Mouse (Mus musculus) CH12.LX (cell line): Measurements from ENCODE around the gene Klf14. TPM values are rescaled to one million over a fixed set of nuclear protein-coding genes. Genes with fewer than 3 reads are reported as not detected.
A peak's percentile ranks its signal among the peaks of the same experiment; 100 is the strongest.

Experiments used
- DNase-seq: peaks from one replicate; pipeline ENCODE4 v3.0.0-alpha.2; 2013; ENCODE audit errors: extremely low read depth
- H3K27ac ChIP-seq: 2 replicates; pipeline ENCODE4 v1.5.1; 2012; ENCODE audit warnings: low read depth, mild to moderate bottlenecking, control low read depth, moderate library complexity; ENCODE audit not compliant: insufficient read depth
- H3K27me3 ChIP-seq: replicated peaks from 2 replicates; pipeline ENCODE3; 2012; ENCODE audit warnings: inconsistent platforms
- H3K36me3 ChIP-seq, 2 experiments: replicated peaks in 1 of 2; 2 replicates each; pipeline versions ENCODE3 to v1.6.1; 2012; ENCODE audit warnings: inconsistent platforms in 1 of 2, low read length in 1 of 2, mild to moderate bottlenecking in 1 of 2, mixed read lengths in 1 of 2, moderate library complexity in 1 of 2; ENCODE audit not compliant: control insufficient read depth in 1 of 2, insufficient read depth in 1 of 2
- H3K4me1 ChIP-seq, 2 experiments: 2 replicates each; pipeline ENCODE4 v1.6.1; 2012; ENCODE audit warnings: inconsistent platforms in 1 of 2, moderate library complexity in 1 of 2; ENCODE audit not compliant: insufficient read depth in 2 of 2, control insufficient read depth in 1 of 2
- H3K4me2 ChIP-seq: 2 replicates; pipeline ENCODE4 v1.6.1; 2012; ENCODE audit warnings: low read depth, mild to moderate bottlenecking, control low read depth; ENCODE audit not compliant: poor library complexity, insufficient read depth, severe bottlenecking
- H3K4me3 ChIP-seq, 3 experiments: fragments of 150-350 bp in 1 of 3; sonication (generic) in 1 of 3; replicated peaks in 1 of 3; 2 replicates each; pipeline versions ENCODE3 to v1.5.1; 2011 to 2012; ENCODE audit warnings: low read depth in 2 of 3, low read length in 2 of 3, mild to moderate bottlenecking in 2 of 3, moderate library complexity in 2 of 3, control low read depth in 1 of 3, improper control_type of control experiment in 1 of 3, inconsistent platforms in 1 of 3, mixed read lengths in 1 of 3; ENCODE audit not compliant: poor library complexity in 1 of 3
- H3K79me2 ChIP-seq: replicated peaks from 2 replicates; pipeline ENCODE4 v1.6.1; 2012; ENCODE audit warnings: mild to moderate bottlenecking, moderate library complexity; ENCODE audit not compliant: control insufficient read depth, poor library complexity, insufficient read depth, severe bottlenecking; ENCODE audit errors: extremely low read depth
- H3K9ac ChIP-seq: 2 replicates; pipeline ENCODE4 v1.6.1; 2012; ENCODE audit warnings: low read depth, mild to moderate bottlenecking, control low read depth, moderate library complexity; ENCODE audit not compliant: insufficient read depth
- H3K9me3 ChIP-seq: replicated peaks from 2 replicates; pipeline ENCODE3; 2012; ENCODE audit warnings: low read length, inconsistent platforms, mixed read lengths
- BHLHE40 ChIP-seq: IDR thresholded peaks from 2 replicates; pipeline ENCODE4 v1.6.1; 2011; ENCODE audit warnings: mild to moderate bottlenecking, low read depth, low read length, improper control_type of control experiment
- CHD1 ChIP-seq: IDR thresholded peaks from 2 replicates; pipeline ENCODE4 v1.6.1; 2012; ENCODE audit warnings: low read depth, low read length, improper control_type of control experiment, inconsistent platforms
- CHD2 ChIP-seq: IDR thresholded peaks from 2 replicates; pipeline ENCODE4 v1.6.1; 2011; ENCODE audit warnings: low read length, improper control_type of control experiment
- CTCF ChIP-seq, 2 experiments: IDR thresholded peaks in 1 of 2; conservative IDR thresholded peaks in 1 of 2; 2 replicates each; pipeline ENCODE4 v1.5.1; 2011 to 2012; ENCODE audit warnings: low read depth in 2 of 2, low read length in 2 of 2, improper control_type of control experiment in 1 of 2, inconsistent platforms in 1 of 2, mild to moderate bottlenecking in 1 of 2, moderate library complexity in 1 of 2
- E2F4 ChIP-seq: IDR thresholded peaks from 2 replicates; pipeline ENCODE4 v1.6.1; 2011; ENCODE audit warnings: low read depth, low read length, improper control_type of control experiment; ENCODE audit not compliant: insufficient replicate concordance
- EP300 ChIP-seq: IDR thresholded peaks from 2 replicates; pipeline ENCODE4 v1.6.1; 2011; ENCODE audit warnings: low read length, improper control_type of control experiment
- ETS1 ChIP-seq: conservative IDR thresholded peaks from 2 replicates; pipeline ENCODE4 v1.6.1; 2012; ENCODE audit warnings: low read depth, mild to moderate bottlenecking, inconsistent platforms, low read length, improper control_type of control experiment, moderate library complexity
- GABPA ChIP-seq: IDR thresholded peaks from 2 replicates; pipeline ENCODE4 v1.6.1; 2012; ENCODE audit warnings: low read depth, low read length, improper control_type of control experiment, inconsistent platforms; ENCODE audit not compliant: insufficient replicate concordance
- HCFC1 ChIP-seq: IDR thresholded peaks from 2 replicates; pipeline ENCODE4 v1.6.1; 2012; ENCODE audit warnings: low read depth, mild to moderate bottlenecking, inconsistent platforms, low read length, improper control_type of control experiment
- IRF4 ChIP-seq: IDR thresholded peaks from 2 replicates; pipeline ENCODE4 v1.6.1; 2014; ENCODE audit warnings: low read depth, mild to moderate bottlenecking, inconsistent platforms, low read length, improper control_type of control experiment
- KAT2A ChIP-seq: IDR thresholded peaks from 2 replicates; pipeline ENCODE4 v1.6.1; 2012; ENCODE audit warnings: low read length, improper control_type of control experiment, inconsistent platforms; ENCODE audit not compliant: insufficient replicate concordance
- MAFK ChIP-seq: IDR thresholded peaks from 2 replicates; pipeline ENCODE4 v1.6.1; 2011; ENCODE audit warnings: low read length, improper control_type of control experiment; ENCODE audit not compliant: insufficient replicate concordance
- MAX ChIP-seq: IDR thresholded peaks from 2 replicates; pipeline ENCODE4 v1.6.1; 2011; ENCODE audit warnings: low read length, improper control_type of control experiment
- MAZ ChIP-seq: IDR thresholded peaks from 2 replicates; pipeline ENCODE4 v1.6.1; 2012; ENCODE audit warnings: low read depth, mild to moderate bottlenecking, inconsistent platforms, low read length, improper control_type of control experiment, moderate library complexity
- MEF2A ChIP-seq: IDR thresholded peaks from 2 replicates; pipeline ENCODE4 v1.6.1; 2014; ENCODE audit warnings: low read depth, mild to moderate bottlenecking, inconsistent platforms, low read length, improper control_type of control experiment, borderline replicate concordance
- MXI1 ChIP-seq: IDR thresholded peaks from 2 replicates; pipeline ENCODE4 v1.6.1; 2011; ENCODE audit warnings: mild to moderate bottlenecking, low read depth, low read length, improper control_type of control experiment
- MYC ChIP-seq: IDR thresholded peaks from 2 replicates; pipeline ENCODE4 v1.6.1; 2011; ENCODE audit warnings: low read depth, mild to moderate bottlenecking, improper control_type of control experiment, low read length
- NELFE ChIP-seq: IDR thresholded peaks from 2 replicates; pipeline ENCODE4 v1.6.1; 2011; ENCODE audit warnings: low read depth, low read length, improper control_type of control experiment
- POLR2A ChIP-seq: IDR thresholded peaks from 2 replicates; pipeline ENCODE4 v1.6.1; 2011; ENCODE audit warnings: low read depth, mild to moderate bottlenecking, improper control_type of control experiment, low read length
- RAD21 ChIP-seq: IDR thresholded peaks from 2 replicates; pipeline ENCODE4 v1.6.1; 2011; ENCODE audit warnings: low read depth, mild to moderate bottlenecking, low read length, improper control_type of control experiment, moderate library complexity
- RCOR1 ChIP-seq: conservative IDR thresholded peaks from 2 replicates; pipeline ENCODE4 v1.6.1; 2012; ENCODE audit warnings: low read depth, mild to moderate bottlenecking, inconsistent platforms, low read length, improper control_type of control experiment
- SMC3 ChIP-seq: IDR thresholded peaks from 2 replicates; pipeline ENCODE4 v1.6.1; 2011; ENCODE audit warnings: low read depth, low read length, improper control_type of control experiment
- TCF12 ChIP-seq: IDR thresholded peaks from 2 replicates; pipeline ENCODE4 v1.6.1; 2014; ENCODE audit warnings: low read depth, mild to moderate bottlenecking, inconsistent platforms, low read length, improper control_type of control experiment
- ZC3H11A ChIP-seq: IDR thresholded peaks from 2 replicates; pipeline ENCODE4 v1.6.1; 2012; ENCODE audit warnings: low read depth, mild to moderate bottlenecking, inconsistent platforms, low read length, improper control_type of control experiment
- ZKSCAN1 ChIP-seq: IDR thresholded peaks from 2 replicates; pipeline ENCODE4 v1.6.1; 2012; ENCODE audit warnings: low read depth, inconsistent platforms, low read length, improper control_type of control experiment, borderline replicate concordance
- ZNF384 ChIP-seq: IDR thresholded peaks from 2 replicates; pipeline ENCODE4 v1.6.1; 2012; ENCODE audit warnings: low read depth, low read length, improper control_type of control experiment, inconsistent platforms
- dilution Hi-C: fragments of 300-500 bp; cut with MboI; formaldehyde crosslinking; loops from 2 replicates; pipeline ENCODE4 v1.14.3; 2020; ENCODE audit warnings: low sequenced_read_pairs; ENCODE audit not compliant: extremely low pct_unique_long_range_greater_than_20kb, extremely low pct_ligation_motif_present
- in situ Hi-C: fragments of 300-500 bp; cut with MboI; formaldehyde crosslinking; loops from 3 replicates; pipeline ENCODE4 v1.14.3; 2019; ENCODE audit warnings: low sequenced_read_pairs, low pct_ligation_motif_present, low pct_unique_long_range_greater_than_20kb, mixed read lengths
- polyA plus RNA-seq: library from polyadenylated mRNA; unstranded; fragments of >175 nt; gene quantifications from 2 replicates; pipeline ENCODE4 v1.2.1, GENCODE M21; 2012; ENCODE audit warnings: low read depth; ENCODE audit not compliant: insufficient read length
- total RNA-seq, 2 experiments: library from RNA; depleted of rRNA; stranded (reverse); fragments of 300-350 nt in 1 of 2; fragments of >200 nt in 1 of 2; gene quantifications; 2 replicates each; pipeline ENCODE4 v1.2.3; 2012 to 2014

The Klf14 gene
- total and polyA plus RNA-seq, 3 experiments: not detected

DNA sequence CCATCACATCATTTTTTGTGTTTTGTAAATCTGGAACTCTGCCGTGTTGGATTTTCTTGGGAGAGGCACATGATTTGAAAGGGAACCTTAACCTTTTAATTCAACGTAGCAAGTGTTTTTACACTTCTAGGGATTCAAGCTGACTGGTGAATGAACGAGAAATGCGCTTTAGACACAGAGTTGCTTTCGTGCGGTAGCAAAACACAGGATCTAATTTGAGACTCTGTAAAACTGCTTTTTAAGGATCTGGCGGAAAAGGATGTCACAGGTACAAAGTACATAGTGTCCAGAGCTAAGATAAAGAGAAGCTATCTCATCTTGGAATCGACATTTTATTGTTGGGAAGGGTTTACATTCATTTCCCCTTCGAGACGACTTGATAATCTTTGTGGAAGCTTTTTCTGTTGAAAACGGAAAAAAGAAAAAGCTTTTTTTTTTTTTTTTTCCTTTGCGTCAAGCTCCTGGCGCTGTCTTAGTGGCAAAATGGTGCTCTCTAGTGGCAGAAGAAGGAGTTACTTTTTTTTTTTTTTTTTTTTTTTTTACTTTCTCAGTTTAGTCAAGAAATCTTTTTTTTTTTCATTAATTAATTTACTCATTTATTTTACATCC, 23.6 kb upstream of the Klf14 start:
- Histone ChIP-seq H3K4me1 (no peaks in the 10 kb centered on the region; a peak in 1 of 4 replicates), H3K9me3 (no peaks in the 10 kb centered on the region), H3K4me2 (peak overlapping the region; percentile 56), H3K27me3 (peaks cover 2% of the 10 kb centered on the region), H3K27ac (no peak overlapping the region), H3K79me2 (no peaks in the 10 kb centered on the region), H3K4me3 (peak overlapping the region in 1 of 3 experiments; percentile 22), H3K36me3 (no peaks in the 10 kb centered on the region), H3K9ac (peak overlapping the region; percentile 34; the same call in 1 of the 2 replicates)
- peak; percentile 29 for DNase-seq
- dilution Hi-C loops (no loop called here), in situ Hi-C loops (loop anchor here (10.0 to 25.0 kb wide), 2 partner anchors 458 to 570 kb away; partner anchors contain the start of gene Klhdc10)
- TF ChIP-seq POLR2A: no peak
- no peak for TF ChIP-seq RCOR1
- 0 out of 2 replicates have a peak, but pooled peaks have one; percentile 26 for TF ChIP-seq EP300
- no peak for TF ChIP-seq GABPA
- TF ChIP-seq MAZ: no peak
- TF ChIP-seq MAFK: no peak
- no peak for TF ChIP-seq NELFE
- TF ChIP-seq ZKSCAN1: no peak; the same call in 1 of the 2 replicates
- TF ChIP-seq BHLHE40: no peak
- no peak for TF ChIP-seq TCF12
- peak; percentile 69 for TF ChIP-seq SMC3
- no peak for TF ChIP-seq E2F4
- peak; percentile 35; the same call in 1 of the 2 replicates for TF ChIP-seq ZC3H11A
- no peak for TF ChIP-seq MXI1
- TF ChIP-seq CHD2: no peak
- TF ChIP-seq CTCF (conservative IDR thresholded peaks at IDR 0.05 in 1 of 2, IDR thresholded peaks at IDR 0.05 in 1 of 2; ENCODE audit: low read depth in 2 of 2, low read length in 2 of 2): peak in 1 of 2 experiments; percentile 80; a peak in 2 of 4 replicates
- no peak for TF ChIP-seq HCFC1
- peak; percentile 86 for TF ChIP-seq RAD21
- peak; percentile 100 for TF ChIP-seq ZNF384
- TF ChIP-seq IRF4: peak; percentile 23; the same call in 1 of the 2 replicates

- Histone ChIP-seq H3K4me2 (no peak overlapping the region), H3K9ac (no peak overlapping the region), H3K27ac (no peak overlapping the region), H3K27me3 (peaks cover 2% of the 10 kb centered on the region), H3K79me2 (no peaks in the 10 kb centered on the region), H3K4me1 (no peaks in the 10 kb centered on the region; a peak in 1 of 4 replicates), H3K36me3 (no peaks in the 10 kb centered on the region), H3K4me3 (no peak overlapping the region), H3K9me3 (no peaks in the 10 kb centered on the region)
- dilution Hi-C loops: no loop called here
- in situ Hi-C loops: loop anchor here (10.0 to 25.0 kb wide), 2 partner anchors 457 to 569 kb away; partner anchors contain the start of gene Klhdc10
- DNase-seq: no peak
- TF ChIP-seq CHD1 (no peak), ZNF384 (no peak), MYC (no peak), CTCF (conservative IDR thresholded peaks at IDR 0.05 in 1 of 2, IDR thresholded peaks at IDR 0.05 in 1 of 2; ENCODE audit: low read depth in 2 of 2, low read length in 2 of 2) (no peak), BHLHE40 (no peak), ETS1 (no peak), TCF12 (no peak), EP300 (no peak), MAX (no peak), KAT2A (no peak), MEF2A (no peak), CHD2 (no peak)
Measured at GRCm38 (mm10) chr6:30981351-30981750, 22.5 kb upstream of the Klf14 start.
